Mouse (Mus musculus) hindbrain, embryonic 12.5 days (tissue): Measurements from ENCODE around the gene Zfp985. TPM values are rescaled to one million over a fixed set of nuclear protein-coding genes. Genes with fewer than 3 reads are reported as not detected.
A peak's percentile ranks its signal among the peaks of the same experiment; 100 is the strongest.
"Not testable (repeated sequence)": the region's sequence is repeated elsewhere in the genome, so short reads cannot be mapped to it uniquely, and the experiment has no call there.

Source experiments
- ATAC-seq: fragments of 200-750 bp; cut with Nextera tagmentation; 2 replicates; pipeline ENCODE4 v1.8.0; 2017; ENCODE audit warnings: moderate TSS enrichment; ENCODE audit not compliant: low FRiP score
- H3K27ac ChIP-seq: fragments of 300-500 bp; sonication (generic); 2 replicates; pipeline ENCODE4 v1.5.1; 2016; ENCODE audit warnings: mild to moderate bottlenecking
- H3K27me3 ChIP-seq: fragments of 300-500 bp; sonication (generic); 2 replicates; pipeline ENCODE4 v1.6.1; 2016; ENCODE audit warnings: mild to moderate bottlenecking
- H3K36me3 ChIP-seq: fragments of 300-500 bp; sonication (generic); 2 replicates; pipeline ENCODE4 v1.6.1; 2016; ENCODE audit warnings: mild to moderate bottlenecking
- H3K4me1 ChIP-seq: fragments of 300-500 bp; sonication (generic); 2 replicates; pipeline ENCODE4 v1.6.1; 2016
- H3K4me2 ChIP-seq: fragments of 300-500 bp; sonication (generic); replicated peaks from 2 replicates; pipeline ENCODE4 v1.6.1; 2016; ENCODE audit warnings: mild to moderate bottlenecking
- H3K4me3 ChIP-seq: fragments of 300-500 bp; sonication (generic); 2 replicates; pipeline ENCODE4 v1.5.1; 2016; ENCODE audit warnings: mild to moderate bottlenecking
- H3K9ac ChIP-seq: fragments of 300-500 bp; sonication (generic); 2 replicates; pipeline ENCODE4 v1.6.1; 2016; ENCODE audit warnings: mild to moderate bottlenecking, moderate library complexity
- H3K9me3 ChIP-seq: fragments of 300-500 bp; sonication (generic); replicated peaks from 2 replicates; pipeline ENCODE4 v1.6.1; 2016; ENCODE audit warnings: mild to moderate bottlenecking
- WGBS: fragments of 180-500 bp; shearing (Covaris S2); methylation state at CpG from one replicate; pipeline ENCODE4 v1.1.7; 2016; 5-methylcytosine and 5-hydroxymethylcytosine counted together
- polyA plus RNA-seq: library from polyadenylated mRNA; unstranded; fragments of >200 nt; fragmentation: Nextera tagmentation; extraction: Ambion mirVana; gene quantifications from 2 replicates; pipeline ENCODE4 v1.2.1, GENCODE M21; 2016

Gene Zfp985
- polyA plus RNA-seq, result 0.10 TPM in 1 of 2 replicates, not detected in the other

GRCm38 (mm10) chr4:147553071-147553470, at the start of gene Zfp985:
TSS of gene Zfp985 (plus strand) at chr4:147553277.
- 81% methylated on average over 5 of the region's 5 CpGs for WGBS
- not testable (repeated sequence) for H3K9ac ChIP-seq, H3K4me3 ChIP-seq, H3K36me3 ChIP-seq, H3K4me1 ChIP-seq, H3K4me2 ChIP-seq, ATAC-seq, H3K27me3 ChIP-seq, H3K27ac ChIP-seq
- H3K9me3 ChIP-seq, result peaks cover 21% of the 10 kb centered on the region

- H3K4me3 ChIP-seq, result no peak overlapping the region
- peaks cover 3% of the 10 kb centered on the region; the same call in 1 of the 2 replicates for H3K36me3 ChIP-seq
- peaks cover 21% of the 10 kb centered on the region for H3K9me3 ChIP-seq
- no peak for ATAC-seq
- H3K27ac ChIP-seq, result no peak overlapping the region
- no peaks in the 10 kb centered on the region for H3K4me1 ChIP-seq
- 86% methylated on average over 2 of the region's 2 CpGs for WGBS
- H3K27me3 ChIP-seq, result no peaks in the 10 kb centered on the region
- no peak overlapping the region for H3K4me2 ChIP-seq
- no peak overlapping the region for H3K9ac ChIP-seq
These were observed 43.9 kb upstream of the Zfp985 start for GRCm38 (mm10) chr4:147509174-147509573.

- Histone ChIP-seq H3K9me3 (peaks cover 68% of the 10 kb centered on the region), H3K9ac (no peak overlapping the region), H3K27me3 (no peaks in the 10 kb centered on the region), H3K4me3 (no peak overlapping the region), H3K4me1 (no peaks in the 10 kb centered on the region), H3K36me3 (no peaks in the 10 kb centered on the region), H3K27ac (no peak overlapping the region), H3K4me2 (no peak overlapping the region)
- ATAC-seq, result peak; percentile 27
- WGBS, result 76% methylated on average over 2 of the region's 2 CpGs
These were observed 34.1 kb upstream of the Zfp985 start for GRCm38 (mm10) chr4:147518981-147519380.

GRCm38 (mm10) chr4:147520100-147520499, 33.0 kb upstream of the Zfp985 start:
- H3K36me3 ChIP-seq, result no peaks in the 10 kb centered on the region
- no peak overlapping the region for H3K9ac ChIP-seq
- no peak overlapping the region for H3K4me3 ChIP-seq
- H3K4me1 ChIP-seq, result no peaks in the 10 kb centered on the region
- H3K9me3 ChIP-seq, result peaks cover 70% of the 10 kb centered on the region
- H3K27ac ChIP-seq, result no peak overlapping the region
- no peaks in the 10 kb centered on the region for H3K27me3 ChIP-seq
- ATAC-seq, result 0 out of 2 replicates have a peak, but pooled peaks have one; percentile 7
- H3K4me2 ChIP-seq, result no peak overlapping the region

GRCm38 (mm10) chr4:147525125-147525524, 28.0 kb upstream of the Zfp985 start:
- Histone ChIP-seq H3K4me3 (no peak overlapping the region), H3K9ac (no peak overlapping the region), H3K9me3 (peaks cover 66% of the 10 kb centered on the region), H3K4me1 (no peaks in the 10 kb centered on the region), H3K36me3 (no peaks in the 10 kb centered on the region), H3K27ac (no peak overlapping the region), H3K27me3 (no peaks in the 10 kb centered on the region), H3K4me2 (no peak overlapping the region)
- ATAC-seq, result no peak
- WGBS, result 84% methylated on average over 1 of the region's 1 CpGs

GRCm38 (mm10) chr4:147530366-147530765, 22.7 kb upstream of the Zfp985 start:
- Histone ChIP-seq H3K9me3 (peaks cover 35% of the 10 kb centered on the region), H3K4me1 (no peaks in the 10 kb centered on the region), H3K27me3 (no peaks in the 10 kb centered on the region), H3K36me3 (no peaks in the 10 kb centered on the region), H3K4me3 (no peak overlapping the region), H3K27ac (no peak overlapping the region), H3K9ac (no peak overlapping the region), H3K4me2 (no peak overlapping the region)
- ATAC-seq, result no peak
- WGBS, result 88% methylated on average over 1 of the region's 1 CpGs

GRCm38 (mm10) chr4:147535916-147536315, 17.2 kb upstream of the Zfp985 start:
- H3K9ac ChIP-seq, H3K27me3 ChIP-seq, H3K36me3 ChIP-seq, H3K27ac ChIP-seq, ATAC-seq, H3K4me3 ChIP-seq, H3K4me2 ChIP-seq, H3K4me1 ChIP-seq: not testable (repeated sequence)
- peaks cover 47% of the 10 kb centered on the region for H3K9me3 ChIP-seq

- Histone ChIP-seq H3K9me3 (peaks cover 49% of the 10 kb centered on the region), H3K4me3 (no peak overlapping the region), H3K27me3 (no peaks in the 10 kb centered on the region), H3K27ac (no peak overlapping the region), H3K9ac (no peak overlapping the region), H3K4me2 (no peak overlapping the region), H3K4me1 (no peaks in the 10 kb centered on the region), H3K36me3 (no peaks in the 10 kb centered on the region)
- 83% methylated on average over 2 of the region's 2 CpGs for WGBS
- no peak for ATAC-seq
These were observed 15.4 kb upstream of the Zfp985 start for GRCm38 (mm10) chr4:147537702-147538101.

- not testable (repeated sequence) for H3K4me3 ChIP-seq, H3K36me3 ChIP-seq, H3K9ac ChIP-seq, H3K4me1 ChIP-seq, H3K4me2 ChIP-seq, H3K27ac ChIP-seq, ATAC-seq, H3K27me3 ChIP-seq
- peaks cover 53% of the 10 kb centered on the region for H3K9me3 ChIP-seq
- 89% methylated on average over 3 of the region's 3 CpGs for WGBS
These were observed 13.2 kb upstream of the Zfp985 start, which contains the start of gene Gm16503 for GRCm38 (mm10) chr4:147539918-147540317. TSS of gene Gm16503 (plus strand) at chr4:147540218.

- no peak for ATAC-seq
- Histone ChIP-seq H3K4me3 (no peak overlapping the region), H3K27ac (no peak overlapping the region), H3K36me3 (no peaks in the 10 kb centered on the region), H3K27me3 (no peaks in the 10 kb centered on the region), H3K9ac (no peak overlapping the region), H3K4me1 (no peaks in the 10 kb centered on the region), H3K9me3 (peaks cover 45% of the 10 kb centered on the region), H3K4me2 (no peak overlapping the region)
These were observed 12.0 kb upstream of the Zfp985 start for GRCm38 (mm10) chr4:147541105-147541504.

GRCm38 (mm10) chr4:147554361-147554760, 1.3 kb downstream of the Zfp985 start:
- H3K27ac ChIP-seq, ATAC-seq, H3K4me3 ChIP-seq, H3K27me3 ChIP-seq, H3K4me2 ChIP-seq, H3K36me3 ChIP-seq, H3K9ac ChIP-seq, H3K4me1 ChIP-seq: not testable (repeated sequence)
- 81% methylated on average over 2 of the region's 2 CpGs for WGBS
- H3K9me3 ChIP-seq, result peaks cover 21% of the 10 kb centered on the region

GRCm38 (mm10) chr4:147556921-147557320, 3.8 kb downstream of the Zfp985 start:
- not testable (repeated sequence) for H3K4me1 ChIP-seq, H3K27me3 ChIP-seq, ATAC-seq, H3K4me2 ChIP-seq, H3K27ac ChIP-seq, H3K9ac ChIP-seq, H3K36me3 ChIP-seq, H3K4me3 ChIP-seq
- peaks cover 21% of the 10 kb centered on the region for H3K9me3 ChIP-seq
- 59% methylated on average over 1 of the region's 1 CpGs for WGBS

GRCm38 (mm10) chr4:147558011-147558410, 4.9 kb downstream of the Zfp985 start:
- H3K4me1 ChIP-seq, H3K9ac ChIP-seq, H3K27me3 ChIP-seq, H3K4me3 ChIP-seq, H3K27ac ChIP-seq, ATAC-seq, H3K36me3 ChIP-seq, H3K4me2 ChIP-seq: not testable (repeated sequence)
- H3K9me3 ChIP-seq, result peaks cover 18% of the 10 kb centered on the region
